Mouse (Mus musculus) heart, adult 9 months (tissue): ENCODE results near the gene Osbpl10.

Experiments
- DNase-seq, 2 experiments: peaks; one replicate each; pipeline ENCODE4 v3.0.0; 2022; ENCODE audit warnings: low spot score in 2 of 2

Osbpl10 gene

DNA sequence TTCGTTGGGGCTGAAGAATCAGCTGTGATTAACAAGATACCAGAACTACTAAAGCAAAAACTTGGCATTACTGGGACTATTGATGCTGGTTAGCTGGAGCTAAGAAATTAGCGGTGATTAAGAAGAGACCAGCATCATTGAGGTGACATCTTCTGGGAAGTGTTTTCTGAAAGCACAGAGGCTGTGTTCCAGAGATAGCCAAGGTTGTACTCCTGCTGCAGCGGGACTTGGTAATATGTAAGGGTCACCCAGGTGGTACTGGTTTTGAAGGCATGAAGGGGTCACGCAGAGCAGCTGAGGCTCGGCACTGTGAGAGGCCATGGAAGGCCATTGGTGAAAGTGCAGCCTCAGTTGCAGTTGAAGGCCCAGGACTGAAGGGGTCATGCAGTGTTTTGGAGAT lies 294.1 kb downstream of the Osbpl10 start:
- DNase-seq: peak; percentile 48 to 54

DNA sequence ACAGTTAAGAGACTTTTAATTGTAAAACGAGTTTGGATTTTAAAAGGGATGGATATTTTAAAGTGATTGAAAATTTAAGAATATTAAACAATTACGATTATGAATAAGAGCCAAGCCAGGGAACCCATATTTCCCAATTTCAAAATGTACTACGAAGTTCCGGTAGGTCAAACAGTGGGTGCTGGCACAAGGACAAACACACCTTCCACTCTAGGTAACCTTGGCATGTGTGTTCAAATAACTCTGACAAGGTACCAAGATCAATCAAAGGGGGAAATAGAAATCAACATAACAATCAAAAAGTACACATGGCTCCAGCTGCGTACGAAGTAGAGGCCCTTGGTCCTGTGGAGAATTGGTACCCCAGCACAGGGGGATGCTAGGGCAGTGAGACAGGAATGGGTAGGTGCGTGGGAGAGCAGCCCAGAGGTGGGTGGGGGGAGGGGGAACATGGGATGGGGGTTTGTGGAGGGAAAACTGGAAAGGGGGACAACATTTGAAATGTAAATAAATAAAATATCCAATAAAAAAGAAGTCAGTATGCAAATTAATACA lies 294.8 kb downstream of the Osbpl10 start:
- no peak for DNase-seq

DNA sequence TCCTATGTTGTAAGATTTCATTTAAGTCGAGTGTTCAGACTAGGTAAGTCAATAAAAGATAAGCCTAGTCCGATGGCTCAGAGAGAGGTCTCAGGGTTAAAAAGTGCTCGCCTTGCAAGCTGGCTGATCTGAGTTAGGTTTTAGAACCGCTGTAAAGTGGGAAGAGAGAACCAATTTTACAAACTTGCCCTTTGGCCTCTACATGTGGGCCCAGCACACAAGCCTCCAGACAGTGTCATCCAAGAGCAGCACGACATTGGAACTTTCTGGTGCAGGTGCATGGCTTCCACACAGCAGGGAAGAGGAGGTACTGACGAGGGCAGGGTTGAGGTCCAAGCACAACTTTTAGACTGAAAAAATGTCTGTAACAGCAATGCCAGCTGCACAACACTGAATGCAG lies 296.4 kb downstream of the Osbpl10 start:
- no peak for DNase-seq

DNA sequence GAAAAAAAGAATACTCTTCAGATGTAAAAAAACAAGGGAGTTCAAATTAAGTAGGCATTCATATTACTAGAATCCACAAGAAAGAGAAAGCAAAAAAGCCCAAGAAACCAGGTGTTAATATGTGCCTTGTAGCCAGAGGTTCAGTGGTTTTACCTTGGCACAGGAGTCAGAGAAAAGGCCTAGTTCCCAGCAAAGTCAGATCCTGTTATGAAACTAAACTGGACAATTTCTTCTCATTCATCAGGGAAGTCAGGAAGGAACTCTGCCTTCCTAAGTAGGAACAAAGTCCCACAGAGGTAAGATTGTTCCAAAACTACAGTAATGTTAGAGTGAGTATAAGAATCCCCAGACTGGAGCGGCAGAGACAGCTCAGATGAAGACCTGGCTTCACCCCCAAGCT lies 300.3 kb downstream of the Osbpl10 start:
- DNase-seq: no peak
